Mouse (Mus musculus) CH12.LX (cell line): ENCODE measurements around the gene Senp1.

Experiments used
- MYC ChIP-seq: IDR thresholded peaks from 2 replicates; pipeline ENCODE4 v1.6.1; 2011; ENCODE audit warnings: low read depth, mild to moderate bottlenecking, improper control_type of control experiment, low read length
- POLR2A ChIP-seq: IDR thresholded peaks from 2 replicates; pipeline ENCODE4 v1.6.1; 2011; ENCODE audit warnings: low read depth, mild to moderate bottlenecking, improper control_type of control experiment, low read length
- UBTF ChIP-seq: IDR thresholded peaks from 2 replicates; pipeline ENCODE4 v1.6.1; 2012; ENCODE audit warnings: low read depth, mild to moderate bottlenecking, inconsistent platforms, low read length, improper control_type of control experiment, moderate library complexity
- ZNF384 ChIP-seq: IDR thresholded peaks from 2 replicates; pipeline ENCODE4 v1.6.1; 2012; ENCODE audit warnings: low read depth, low read length, improper control_type of control experiment, inconsistent platforms

DNA sequence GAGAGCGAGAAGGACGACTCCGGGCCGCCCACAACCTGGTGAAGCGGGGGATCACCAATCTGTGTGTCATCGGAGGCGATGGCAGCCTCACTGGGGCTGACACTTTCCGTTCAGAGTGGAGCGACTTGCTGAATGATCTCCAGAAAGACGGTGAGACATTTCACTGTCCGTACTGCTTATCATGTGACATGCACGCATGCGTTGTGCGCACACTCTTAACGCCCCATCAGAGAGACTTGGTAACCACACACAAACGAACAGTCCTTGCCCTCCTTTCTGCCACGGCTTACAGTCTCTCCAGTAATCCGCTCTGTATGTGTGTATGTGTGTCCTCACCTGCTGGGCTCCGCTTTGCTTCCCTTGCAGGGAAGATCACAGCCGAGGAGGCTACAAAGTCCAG lies 27.3 kb upstream of the Senp1 start:
- TF ChIP-seq ZNF384 (no peak), UBTF (no peak), POLR2A (no peak), MYC (no peak)
